Mouse (Mus musculus) limb, embryonic 11.5 days (tissue): ENCODE results near the gene Cd38. TPM values are rescaled to one million over a fixed set of nuclear protein-coding genes. Genes with fewer than 3 reads are reported as not detected.

Experiments
- ATAC-seq: fragments of 200-750 bp; cut with Nextera tagmentation; 2 replicates; pipeline ENCODE4 v1.8.0; 2017; ENCODE audit warnings: low read depth; ENCODE audit not compliant: insufficient number of reproducible peaks, low FRiP score, low TSS enrichment
- DNase-seq: peaks from one replicate; pipeline ENCODE4 v3.0.0-alpha.2; 2015; ENCODE audit warnings: low spot score
- H3K27ac ChIP-seq: fragments of 300-500 bp; sonication (generic); replicated peaks from 2 replicates; pipeline ENCODE4 v1.5.1; 2014; ENCODE audit warnings: low read depth, mild to moderate bottlenecking, low read length
- H3K27me3 ChIP-seq: fragments of 300-500 bp; sonication (generic); 2 replicates; pipeline ENCODE4 v1.6.1; 2014; ENCODE audit warnings: mild to moderate bottlenecking, low read length, mixed read lengths; ENCODE audit not compliant: control insufficient read depth, insufficient read depth
- H3K36me3 ChIP-seq: fragments of 300-500 bp; sonication (generic); 2 replicates; pipeline ENCODE4 v1.6.1; 2014; ENCODE audit warnings: mild to moderate bottlenecking, low read length, moderate library complexity, mixed read lengths; ENCODE audit not compliant: control insufficient read depth, insufficient read depth
- H3K4me1 ChIP-seq: fragments of 300-500 bp; sonication (generic); 2 replicates; pipeline ENCODE4 v1.6.1; 2014; ENCODE audit warnings: low read length, mixed read lengths; ENCODE audit not compliant: control insufficient read depth, insufficient read depth
- H3K4me2 ChIP-seq: fragments of 300-500 bp; sonication (generic); 2 replicates; pipeline ENCODE4 v1.6.1; 2014; ENCODE audit warnings: low read depth, mild to moderate bottlenecking, moderate library complexity; ENCODE audit not compliant: severe bottlenecking
- H3K4me3 ChIP-seq: fragments of 300-500 bp; sonication (generic); 2 replicates; pipeline ENCODE4 v1.5.1; 2014; ENCODE audit warnings: low read depth, low read length
- H3K9ac ChIP-seq: fragments of 300-500 bp; sonication (generic); 2 replicates; pipeline ENCODE4 v1.6.1; 2014; ENCODE audit warnings: mild to moderate bottlenecking, low read length
- H3K9me3 ChIP-seq: fragments of 300-500 bp; sonication (generic); 2 replicates; pipeline ENCODE4 v1.6.1; 2016; ENCODE audit warnings: low read length; ENCODE audit not compliant: control insufficient read depth
- WGBS: fragments of 180-500 bp; shearing (Covaris S2); extraction: QIAGEN DNeasy Blood & Tissue Kit; methylation state at CpG from one replicate; pipeline ENCODE4 v1.1.7; 2014; 5-methylcytosine and 5-hydroxymethylcytosine counted together
- polyA plus RNA-seq: library from polyadenylated mRNA; unstranded; fragments of >200 nt; fragmentation: Nextera tagmentation; extraction: Ambion mirVana; gene quantifications from 2 replicates; pipeline ENCODE4 v1.2.1, GENCODE M21; 2014

Gene Cd38
- polyA plus RNA-seq, 1 experiment from 2014 or later = 13.8 TPM

DNA sequence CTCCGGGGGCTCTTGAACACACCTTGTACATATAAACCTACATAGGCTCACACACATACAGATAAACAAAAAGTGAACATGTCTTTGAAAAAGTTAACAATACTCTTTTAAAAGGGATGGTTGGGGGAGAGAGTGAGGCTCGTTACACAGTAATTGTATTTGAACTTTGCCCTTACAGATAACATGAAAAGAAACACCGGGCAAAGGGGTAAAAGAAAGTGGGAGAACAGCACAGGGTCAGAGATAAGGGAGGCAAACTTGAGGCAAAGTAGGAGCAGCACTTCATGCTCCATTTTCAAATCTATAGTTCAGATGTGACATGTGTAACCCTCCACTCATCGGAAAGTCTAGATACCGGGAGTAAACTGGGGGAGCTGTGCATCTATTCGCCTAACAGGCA, 4.7 kb upstream of the Cd38 start:
- Histone ChIP-seq H3K4me2 (no peak overlapping the region), H3K27me3 (no peaks in the 10 kb centered on the region), H3K4me3 (no peak overlapping the region), H3K9ac (no peak overlapping the region), H3K9me3 (no peaks in the 10 kb centered on the region), H3K36me3 (no peaks in the 10 kb centered on the region), H3K27ac (no peak overlapping the region), H3K4me1 (0 out of 2 replicates have a peak, but pooled peaks cover 2% of the 10 kb centered on the region)
- no peak for ATAC-seq
- no peak for DNase-seq
- WGBS = 72% methylated on average over 6 of the region's 6 CpGs

GRCm38 (mm10) chr5:43865316-43865715, 3.0 kb upstream of the Cd38 start:
- ATAC-seq (no peak), DNase-seq (no peak)
- 83% methylated on average over 2 of the region's 2 CpGs for WGBS
- Histone ChIP-seq H3K36me3 (no peaks in the 10 kb centered on the region), H3K4me2 (no peak overlapping the region), H3K27me3 (no peaks in the 10 kb centered on the region), H3K9me3 (no peaks in the 10 kb centered on the region), H3K4me1 (0 out of 2 replicates have a peak, but pooled peaks cover 5% of the 10 kb centered on the region), H3K9ac (no peak overlapping the region), H3K4me3 (no peak overlapping the region), H3K27ac (no peak overlapping the region)

DNA sequence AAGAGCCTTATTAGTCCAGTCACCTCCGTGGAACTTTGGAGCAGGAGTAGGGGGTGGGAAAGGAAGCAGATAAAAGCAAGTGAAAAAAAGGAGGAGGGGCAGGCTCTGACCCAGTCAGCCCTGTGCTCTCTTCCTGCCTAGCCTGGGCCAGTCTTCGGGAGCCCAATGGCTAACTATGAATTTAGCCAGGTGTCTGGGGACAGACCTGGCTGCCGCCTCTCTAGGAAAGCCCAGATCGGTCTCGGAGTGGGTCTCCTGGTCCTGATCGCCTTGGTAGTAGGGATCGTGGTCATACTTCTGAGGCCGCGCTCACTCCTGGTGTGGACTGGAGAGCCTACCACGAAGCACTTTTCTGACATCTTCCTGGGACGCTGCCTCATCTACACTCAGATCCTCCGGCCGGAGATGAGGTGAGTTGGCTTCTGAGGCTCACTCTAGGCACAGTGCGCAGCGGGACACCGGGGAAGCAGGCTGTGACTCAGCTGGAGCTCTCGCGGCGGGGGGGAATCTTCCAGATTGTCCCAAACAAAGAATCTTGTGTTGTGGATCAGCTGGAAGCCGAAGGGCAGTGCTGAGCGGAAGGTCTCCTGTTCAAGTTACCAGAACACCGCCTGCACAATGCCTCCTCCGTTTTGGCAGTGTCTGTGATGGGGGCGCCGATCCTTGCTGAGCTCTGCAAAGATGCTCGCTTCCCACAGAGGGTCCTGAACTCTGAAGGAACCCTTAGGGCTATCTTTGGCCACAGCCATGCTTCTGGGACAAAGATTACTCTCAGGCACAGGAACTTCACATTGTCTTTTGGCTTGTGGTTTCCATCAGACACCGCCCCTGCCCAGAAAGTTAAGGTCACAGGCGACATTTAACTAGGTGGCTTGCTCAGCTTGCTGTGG, 603 bp downstream of the Cd38 start:
- ATAC-seq = peak; percentile 48
- peak overlapping the region; percentile 56 for H3K27ac ChIP-seq

DNA sequence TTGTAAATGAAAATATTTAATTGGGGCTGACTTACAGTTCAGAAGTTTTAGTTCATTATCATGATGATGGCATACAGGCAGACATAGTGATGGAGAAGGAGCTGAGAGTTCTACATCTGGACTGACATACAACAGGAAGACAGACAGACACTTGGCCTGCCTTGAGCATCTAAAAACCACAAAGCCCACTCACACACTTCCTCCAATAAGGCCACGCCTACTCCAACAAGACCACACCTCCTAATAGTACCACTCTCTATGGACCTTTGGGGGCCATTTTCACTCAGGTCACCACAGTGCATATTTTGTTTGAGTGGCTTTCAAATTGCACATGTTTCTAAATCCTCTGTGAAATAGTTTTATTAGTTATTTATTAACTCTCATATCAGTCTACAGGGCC, 3.5 kb downstream of the Cd38 start:
- Histone ChIP-seq H3K4me1 (0 out of 2 replicates have a peak, but pooled peaks cover 5% of the 10 kb centered on the region), H3K36me3 (no peaks in the 10 kb centered on the region), H3K4me2 (no peak overlapping the region), H3K9ac (no peak overlapping the region), H3K27ac (no peak overlapping the region), H3K27me3 (no peaks in the 10 kb centered on the region), H3K9me3 (no peaks in the 10 kb centered on the region), H3K4me3 (no peak overlapping the region)
- DNase-seq (no peak), ATAC-seq (no peak)
- 87% methylated on average over 1 of the region's 1 CpGs for WGBS

More for the DNA sequence above, 603 bp downstream of the Cd38 start:
- Histone ChIP-seq H3K4me3 (peak overlapping the region; percentile 41), H3K27me3 (no peaks in the 10 kb centered on the region), H3K4me2 (peak overlapping the region; percentile 79), H3K9ac (peak overlapping the region; percentile 76), H3K36me3 (no peaks in the 10 kb centered on the region), H3K9me3 (no peaks in the 10 kb centered on the region), H3K4me1 (0 out of 2 replicates have a peak, but pooled peaks cover 5% of the 10 kb centered on the region)
- 3% methylated on average over 28 of the region's 28 CpGs for WGBS
- peak; percentile 68 for DNase-seq

DNA sequence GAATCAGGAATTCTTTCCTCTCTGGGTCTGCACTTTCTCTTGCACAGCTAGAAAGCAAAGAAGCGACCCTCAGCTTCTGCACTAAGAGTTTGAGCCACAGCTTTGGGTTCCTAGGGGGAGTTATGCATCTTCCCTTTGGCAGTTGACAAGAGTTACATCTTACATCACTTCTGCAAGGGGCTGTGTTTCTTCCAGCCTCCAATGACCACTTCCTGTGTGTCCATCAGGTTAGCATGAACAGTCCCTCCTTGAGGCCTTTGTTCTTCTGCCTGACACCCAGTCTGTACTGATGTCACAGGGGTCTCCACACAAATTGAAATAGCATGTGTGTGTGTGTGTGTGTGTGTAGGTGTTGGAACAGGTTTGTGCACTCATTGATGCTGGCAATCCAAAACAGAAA, 4.3 kb downstream of the Cd38 start:
- Histone ChIP-seq H3K9ac (no peak overlapping the region), H3K27me3 (no peaks in the 10 kb centered on the region), H3K4me2 (no peak overlapping the region), H3K4me3 (no peak overlapping the region), H3K9me3 (no peaks in the 10 kb centered on the region), H3K27ac (no peak overlapping the region), H3K4me1 (0 out of 2 replicates have a peak, but pooled peaks cover 5% of the 10 kb centered on the region), H3K36me3 (no peaks in the 10 kb centered on the region)
- WGBS = 63% methylated on average over 1 of the region's 1 CpGs
- DNase-seq (no peak), ATAC-seq (no peak)

- no peak overlapping the region for H3K4me3 ChIP-seq
- no peak overlapping the region for H3K27ac ChIP-seq
- no peak overlapping the region for H3K9ac ChIP-seq
- no peaks in the 10 kb centered on the region for H3K9me3 ChIP-seq
- no peak overlapping the region for H3K4me2 ChIP-seq
- H3K4me1 ChIP-seq = no peaks in the 10 kb centered on the region
- DNase-seq (no peak), ATAC-seq (no peak)
- WGBS = 92% methylated on average over 3 of the region's 3 CpGs
- no peaks in the 10 kb centered on the region for H3K27me3 ChIP-seq
- H3K36me3 ChIP-seq = no peaks in the 10 kb centered on the region
Measured at GRCm38 (mm10) chr5:43882034-43882433, 13.7 kb downstream of the Cd38 start.

DNA sequence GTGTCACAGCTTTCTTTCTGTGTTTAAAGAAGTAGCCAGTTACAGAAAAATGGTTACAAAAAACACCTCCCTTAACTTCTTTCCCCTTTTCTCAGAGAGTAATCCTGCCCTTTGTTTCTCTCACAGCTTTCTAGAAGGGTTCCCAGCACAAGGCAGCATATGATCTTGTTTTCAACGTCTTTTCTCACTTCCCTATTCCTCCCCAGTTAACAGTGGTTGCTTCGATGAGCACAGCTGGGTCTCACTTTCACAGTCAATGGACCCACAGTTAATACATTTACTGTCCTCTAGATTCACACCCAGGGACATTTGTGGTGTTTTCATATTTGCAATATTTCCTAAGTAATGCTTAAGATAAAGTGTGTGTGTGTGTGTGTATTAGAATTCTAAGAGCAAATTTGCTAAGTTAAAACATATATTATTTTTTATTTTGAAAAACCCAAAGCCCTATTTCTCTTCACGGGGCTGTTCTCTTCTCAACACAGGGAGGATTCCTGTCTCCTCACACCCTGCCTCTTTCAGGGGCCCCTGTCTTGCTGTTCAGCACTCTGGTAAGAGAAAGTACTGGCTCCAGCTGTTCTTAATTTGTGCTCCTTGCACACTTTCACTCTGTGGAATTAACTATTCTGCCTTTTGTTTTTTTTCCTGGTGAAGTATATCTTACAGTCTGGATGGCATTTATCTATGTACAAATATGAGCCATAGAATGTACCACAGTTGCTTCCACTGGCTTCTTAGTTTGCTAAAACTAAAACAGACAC, 16.9 kb downstream of the Cd38 start:
- no peaks in the 10 kb centered on the region for H3K36me3 ChIP-seq
- WGBS = 34% methylated on average over 3 of the region's 3 CpGs
- no peaks in the 10 kb centered on the region for H3K4me1 ChIP-seq
- H3K4me2 ChIP-seq = no peak overlapping the region
- no peak overlapping the region for H3K9ac ChIP-seq
- no peaks in the 10 kb centered on the region for H3K27me3 ChIP-seq
- ATAC-seq = no peak
- no peaks in the 10 kb centered on the region for H3K9me3 ChIP-seq
- H3K27ac ChIP-seq = no peak overlapping the region
- no peak overlapping the region for H3K4me3 ChIP-seq
- DNase-seq = no peak

DNA sequence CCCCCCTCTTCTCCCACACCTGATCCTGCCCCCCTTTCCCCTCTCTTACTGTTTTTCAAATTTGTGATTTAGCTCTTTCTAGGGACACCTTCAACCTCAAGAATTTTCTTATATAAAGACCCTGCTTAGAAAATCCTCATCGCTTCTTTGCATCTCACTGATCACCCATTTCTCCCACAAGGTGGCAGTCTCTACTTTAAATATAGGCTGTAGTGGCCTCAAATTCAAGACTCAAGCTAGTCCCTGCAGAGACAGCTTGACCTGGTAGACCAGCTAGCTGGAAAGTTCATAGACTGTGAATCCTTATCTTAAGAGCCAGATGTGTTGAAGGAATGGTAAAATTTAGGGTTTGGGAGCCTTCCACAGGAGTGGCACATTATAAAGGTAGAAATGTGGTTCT, 24.0 kb downstream of the Cd38 start:
- Histone ChIP-seq H3K4me1 (peaks cover 11% of the 10 kb centered on the region; the same call in 1 of the 2 replicates), H3K27ac (no peak overlapping the region), H3K4me3 (no peak overlapping the region), H3K9me3 (no peaks in the 10 kb centered on the region), H3K36me3 (no peaks in the 10 kb centered on the region), H3K9ac (no peak overlapping the region), H3K4me2 (no peak overlapping the region), H3K27me3 (no peaks in the 10 kb centered on the region)
- peak; percentile 55 for DNase-seq
- WGBS = 26% methylated on average over 1 of the region's 1 CpGs
- ATAC-seq = no peak
